Mouse (Mus musculus): ENCODE measurements around the gene Sh2b1.

- TF ChIP-seq CTCF (IDR thresholded peaks at IDR 0.05; ENCODE audit: low read depth, low read length) = no peak
- no peak for TF ChIP-seq POLR2A (IDR thresholded peaks at IDR 0.05; ENCODE audit: insufficient read depth, low read length)
- TF ChIP-seq EP300 (IDR thresholded peaks at IDR 0.05; ENCODE audit: insufficient read depth, low read depth, low read length) = no peak
These were observed 1.6 kb downstream of the Sh2b1 start for GRCm38 (mm10) chr7:126473470-126474086.

All from ES-Bruce4 (cell line).